Mouse (Mus musculus) kidney, adult 11 months (tissue): ENCODE results near the gene Klhl12.

Experiments used
- DNase-seq: peaks from one replicate; pipeline ENCODE4 v3.0.0; 2022

Klhl12 gene

DNA sequence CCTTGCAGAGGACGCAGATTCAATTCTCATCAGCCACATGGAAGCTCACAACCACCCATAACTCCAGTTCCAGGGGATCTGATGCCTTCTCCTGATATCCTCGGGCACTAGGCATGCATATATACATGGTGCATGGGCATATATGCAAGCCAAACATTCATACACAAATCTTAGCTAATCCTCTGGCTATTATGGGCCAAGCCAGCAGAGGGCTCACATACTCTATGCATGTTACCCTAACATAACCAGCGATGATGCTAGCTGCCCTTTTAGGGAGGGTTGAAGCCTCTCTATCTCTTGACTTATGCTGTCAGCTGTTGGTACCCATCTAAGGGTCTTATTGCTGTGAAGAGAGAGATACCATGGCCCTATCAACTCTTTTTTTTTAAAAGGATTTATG is 4.3 kb upstream of the Klhl12 start:
- DNase-seq, result no peak

DNA sequence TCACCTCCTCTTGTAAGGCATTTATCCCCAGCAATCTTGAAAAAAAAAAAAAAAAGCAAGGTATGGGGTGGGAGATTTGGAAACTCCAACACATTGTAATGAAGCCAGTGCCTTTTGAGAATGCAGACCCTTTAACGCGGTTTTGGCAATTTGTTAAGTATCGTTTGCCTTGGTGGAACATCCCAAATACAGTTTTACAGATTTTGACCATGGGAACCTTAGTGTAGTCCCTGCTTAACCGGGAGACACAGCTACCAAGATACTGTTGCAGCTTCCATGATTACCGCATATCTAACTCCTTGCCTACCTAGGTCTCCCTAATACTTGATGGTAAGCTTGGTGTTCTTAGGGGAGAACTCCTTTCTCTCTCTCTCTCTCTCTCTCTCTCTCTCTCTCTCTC is 729 bp downstream of the Klhl12 start:
- no peak for DNase-seq

DNA sequence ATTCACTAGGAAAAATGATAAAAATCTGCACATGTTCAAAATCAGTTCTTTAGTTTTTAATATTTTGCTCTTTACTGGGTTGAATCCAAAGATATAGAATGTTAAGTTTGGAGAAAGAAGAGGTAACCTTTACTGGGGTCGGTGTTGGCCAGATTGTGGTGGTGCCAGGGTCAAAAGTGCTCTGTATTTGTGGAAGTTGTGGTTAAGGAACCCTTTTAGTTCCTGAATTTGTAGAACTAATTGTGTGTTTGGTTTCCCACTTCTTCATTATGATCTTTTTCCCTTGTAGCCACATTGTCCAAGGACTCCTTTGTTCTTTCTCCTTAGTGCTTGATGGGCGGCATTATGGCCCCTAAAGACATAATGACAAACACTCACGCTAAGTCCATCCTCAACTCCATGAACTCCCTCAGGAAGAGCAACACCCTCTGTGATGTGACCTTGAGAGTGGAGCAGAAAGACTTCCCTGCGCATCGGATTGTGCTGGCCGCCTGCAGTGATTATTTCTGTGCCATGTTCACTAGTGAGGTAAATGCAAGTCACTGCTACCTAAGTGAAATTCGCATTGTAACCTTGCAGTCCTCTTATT is 2.9 kb downstream of the Klhl12 start:
- no peak for DNase-seq

GRCm38 (mm10) chr1:134460294-134461284 is 5.3 kb downstream of the Klhl12 start:
- DNase-seq, result no peak

GRCm38 (mm10) chr1:134484623-134485022 is 29.3 kb downstream of the Klhl12 start:
- no peak for DNase-seq

GRCm38 (mm10) chr1:134490903-134491801 is 35.8 kb downstream of the Klhl12 start:
- DNase-seq, result no peak

- DNase-seq, result no peak
Measured at GRCm38 (mm10) chr1:134492276-134492675, 36.9 kb downstream of the Klhl12 start.

DNA sequence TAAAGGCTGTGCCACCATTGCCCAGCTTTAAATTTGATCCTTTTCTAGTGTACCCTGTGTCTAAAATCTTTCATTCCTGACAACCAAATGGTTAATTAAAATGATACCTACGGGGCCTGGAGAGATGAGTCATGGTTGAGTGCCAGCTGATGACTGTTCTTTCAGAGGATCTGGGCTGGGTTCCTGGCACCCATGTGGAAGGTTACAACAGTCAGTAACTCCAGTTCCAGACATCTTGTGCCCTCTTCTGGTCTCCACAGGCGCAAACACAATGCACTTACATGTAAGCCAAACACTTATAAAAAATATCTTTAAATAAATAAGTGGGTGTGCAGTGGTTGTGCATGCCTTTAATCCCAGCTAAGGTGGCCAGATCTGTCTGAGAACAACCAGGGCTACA is 38.2 kb downstream of the Klhl12 start:
- no peak for DNase-seq

- DNase-seq, result no peak
Measured at GRCm38 (mm10) chr1:134493956-134494355, 38.6 kb downstream of the Klhl12 start.

DNA sequence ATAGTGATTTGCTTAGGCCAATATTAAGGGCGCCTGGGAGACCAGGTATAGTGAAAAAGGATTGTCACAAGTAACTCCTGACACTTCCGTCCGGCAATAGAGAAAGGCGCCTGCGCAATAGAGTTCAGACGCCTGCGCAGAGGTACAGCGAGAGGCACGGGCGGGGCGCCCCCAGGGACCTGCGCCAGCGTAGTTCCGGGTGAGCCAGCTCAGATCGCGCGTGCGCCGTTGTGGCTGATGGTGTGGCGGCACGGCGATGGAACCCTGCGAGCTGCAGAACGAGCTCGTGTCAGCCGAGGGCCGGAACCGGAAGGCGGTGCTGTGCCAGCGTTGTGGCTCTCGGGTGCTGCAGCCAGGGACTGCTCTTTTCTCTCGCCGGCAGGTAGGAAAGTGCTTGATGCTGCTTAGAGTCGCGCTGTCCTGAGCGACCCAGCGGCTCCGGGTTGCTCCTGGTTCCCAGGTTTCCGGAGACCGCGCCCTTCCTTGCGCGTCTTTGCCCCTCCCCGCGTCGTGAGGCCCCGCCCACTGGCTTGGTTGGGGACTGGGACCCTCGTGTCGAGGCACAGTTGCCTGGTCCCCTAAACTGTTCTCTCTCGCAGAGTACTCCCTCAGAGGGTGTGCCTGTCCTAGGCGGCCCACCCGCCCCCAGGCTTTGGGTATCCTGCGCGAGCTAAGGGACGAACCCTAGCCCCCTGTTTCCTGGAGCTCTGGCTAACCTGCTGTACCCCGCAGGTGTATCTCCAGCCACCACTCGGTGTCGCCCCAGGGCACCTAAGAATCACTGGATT is 39.3 kb downstream of the Klhl12 start, which contains the start of gene Rabif:
TSS of gene Rabif (plus strand) at position 221 of the 788 bp plus-strand sequence.
- DNase-seq, result peak; percentile 99

DNA sequence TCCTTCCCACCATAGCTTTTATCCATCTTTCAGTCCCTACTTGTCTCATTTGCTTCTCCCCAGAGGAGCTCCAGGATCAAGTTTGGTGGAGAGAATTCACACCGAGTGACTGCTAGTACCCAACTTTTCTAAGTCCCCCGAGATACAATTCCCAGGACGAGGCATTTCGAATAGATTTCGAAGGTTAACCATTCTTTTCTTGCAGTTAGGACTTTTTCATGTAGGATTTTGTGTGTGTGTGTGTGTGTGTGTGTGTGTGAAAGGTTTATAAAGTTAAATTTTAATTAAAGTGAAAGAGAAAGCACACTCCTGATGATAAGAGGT is 39.8 kb downstream of the Klhl12 start:
- no peak for DNase-seq

DNA sequence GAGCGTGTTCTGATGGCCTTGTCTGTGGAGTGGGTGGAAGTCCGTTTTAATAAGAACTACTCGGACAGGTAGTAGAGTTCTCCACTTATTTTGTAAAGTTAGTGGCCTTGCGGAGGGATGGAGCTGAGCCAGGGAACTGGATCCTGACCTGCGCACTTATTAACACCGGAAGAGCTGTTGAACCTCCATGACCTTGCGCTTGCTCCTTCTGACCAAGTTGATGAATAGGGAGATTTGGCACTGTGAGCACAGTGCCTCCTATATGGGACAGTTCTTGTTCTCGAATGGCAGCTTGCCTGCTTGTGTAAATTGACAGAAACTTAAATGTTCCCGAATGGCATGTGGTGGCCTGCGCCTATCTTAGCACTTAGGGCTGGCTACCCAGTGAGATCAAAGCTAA is 40.7 kb downstream of the Klhl12 start:
- DNase-seq, result peak; percentile 58

DNA sequence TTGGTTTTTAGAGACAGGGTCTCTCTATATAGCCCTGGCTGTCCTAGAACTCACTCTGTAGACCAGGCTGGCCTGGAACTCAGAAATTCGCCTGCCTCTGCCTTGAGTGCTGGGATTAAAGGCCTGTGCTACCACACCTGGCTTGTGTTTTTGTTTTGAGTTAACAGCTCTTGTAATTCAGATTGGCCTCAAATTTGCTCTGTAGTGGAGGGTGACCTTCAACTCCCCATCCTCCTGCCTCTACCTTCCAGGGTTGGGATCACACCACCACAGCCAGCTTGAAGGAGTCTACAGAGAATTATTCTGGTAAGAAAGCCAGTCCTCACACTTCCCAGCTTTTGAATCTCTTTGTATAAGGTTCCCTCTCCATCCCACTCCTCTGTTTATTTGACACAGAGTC is 45.6 kb downstream of the Klhl12 start:
- DNase-seq, result no peak

DNA sequence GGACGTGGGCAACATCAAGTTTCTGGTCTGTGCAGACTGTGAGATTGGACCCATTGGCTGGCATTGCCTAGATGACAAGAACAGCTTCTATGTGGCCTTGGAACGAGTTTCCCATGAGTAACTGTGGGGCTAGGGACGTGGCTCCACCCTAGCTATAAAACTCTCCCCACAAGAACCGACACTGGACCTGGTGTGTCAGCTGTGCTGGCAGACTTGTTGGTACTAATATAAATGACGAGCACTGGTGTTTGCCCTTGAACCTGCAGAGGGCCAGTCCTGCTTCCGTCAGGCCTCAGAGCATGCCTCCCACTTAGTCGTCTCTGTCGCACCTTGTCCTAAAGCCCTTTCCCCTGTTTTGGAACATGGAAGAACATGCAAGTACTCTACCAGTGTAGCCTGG is 50.9 kb downstream of the Klhl12 start:
- DNase-seq, result no peak

- no peak for DNase-seq
Measured at GRCm38 (mm10) chr1:134510018-134510417, 54.7 kb downstream of the Klhl12 start.

- no peak for DNase-seq
Measured at GRCm38 (mm10) chr1:134512183-134512582, 56.9 kb downstream of the Klhl12 start.

DNA sequence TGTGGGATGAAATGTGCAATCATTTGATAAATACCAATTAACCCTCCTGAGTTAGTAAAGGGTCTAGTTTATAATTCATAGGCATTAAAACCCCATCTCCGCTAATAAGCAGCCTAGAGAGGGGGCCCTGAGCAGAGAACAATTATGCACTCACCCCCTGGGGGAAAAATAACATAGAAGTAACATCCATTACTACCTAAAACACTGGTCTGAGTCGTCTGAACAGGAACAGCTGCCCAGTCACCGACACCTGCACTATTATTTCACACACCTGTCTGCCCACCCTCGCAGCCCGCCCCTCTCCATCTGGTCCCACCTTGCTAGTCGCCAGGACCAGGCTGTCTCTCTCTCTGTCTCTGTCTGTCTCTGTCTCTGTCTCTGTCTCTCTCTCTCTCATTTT is 57.3 kb downstream of the Klhl12 start:
- DNase-seq, result no peak

GRCm38 (mm10) chr1:134513312-134513860 is 58.1 kb downstream of the Klhl12 start:
- DNase-seq, result no peak

- no peak for DNase-seq
Measured at GRCm38 (mm10) chr1:134513876-134514590, 58.7 kb downstream of the Klhl12 start.

GRCm38 (mm10) chr1:134515891-134516290 is 60.6 kb downstream of the Klhl12 start:
- DNase-seq, result no peak

GRCm38 (mm10) chr1:134516491-134517198 is 61.3 kb downstream of the Klhl12 start:
- peak; percentile 10 for DNase-seq
